Mouse (Mus musculus): ENCODE measurements around the gene Pla2g4d. TPM values are rescaled to one million over a fixed set of nuclear protein-coding genes. Genes with fewer than 3 reads are reported as not detected.

The Pla2g4d gene
- polyA plus RNA-seq, 1 experiment from 2014 or later = 0.45 TPM

Other genes starting within 250 kb of the Pla2g4d start
- 60.6 and 97.0 TPM in 2 replicates for gene Ehd4, start 134.6 kb downstream of the Pla2g4d start, polyA plus RNA-seq (2015; fragmentation: Nextera tagmentation; extraction: Ambion mirVana)
- 8.0 and 8.6 TPM in 2 replicates for gene Pla2g4e, start 43.9 kb downstream of the Pla2g4d start, polyA plus RNA-seq (2015; fragmentation: Nextera tagmentation; extraction: Ambion mirVana)
- 21.2 and 23.9 TPM in 2 replicates for gene Pla2g4f, start 25.0 kb upstream of the Pla2g4d start, polyA plus RNA-seq (2015; fragmentation: Nextera tagmentation; extraction: Ambion mirVana)
- gene Vps39, start 63.9 kb upstream of the Pla2g4d start, polyA plus RNA-seq (2015; fragmentation: Nextera tagmentation; extraction: Ambion mirVana) = 22.5 and 25.0 TPM in 2 replicates
- gene Ganc, start 114.7 kb upstream of the Pla2g4d start, polyA plus RNA-seq (2015; fragmentation: Nextera tagmentation; extraction: Ambion mirVana) = 7.8 and 9.9 TPM in 2 replicates
- 10.3 and 11.1 TPM in 2 replicates for gene Tmem87a, start 114.9 kb upstream of the Pla2g4d start, polyA plus RNA-seq (2015; fragmentation: Nextera tagmentation; extraction: Ambion mirVana)
- 1.5 and 4.7 TPM in 2 replicates for gene Capn3, start 166.8 kb upstream of the Pla2g4d start, polyA plus RNA-seq (2015; fragmentation: Nextera tagmentation; extraction: Ambion mirVana)